Mouse (Mus musculus) MEL (cell line): ENCODE results near the gene Fam193b. TPM values are rescaled to one million over a fixed set of nuclear protein-coding genes. Genes with fewer than 3 reads are reported as not detected.

ENCODE experiments used
- DNase-seq: peaks from one replicate; pipeline ENCODE4 v3.0.0; 2011; ENCODE audit warnings: low read depth, low spot score
- H3K27ac ChIP-seq: 2 replicates; pipeline ENCODE4 v1.5.1; 2012; ENCODE audit warnings: low read depth, mild to moderate bottlenecking, control low read depth, low read length, moderate library complexity; ENCODE audit not compliant: control insufficient read depth
- H3K27me3 ChIP-seq, 2 experiments: fragments of 150-350 bp in 1 of 2; sonication (generic) in 1 of 2; 2 replicates each; pipeline ENCODE4 v1.6.1; 2012; ENCODE audit warnings: low read length in 2 of 2, mild to moderate bottlenecking in 2 of 2, improper control_type of control experiment in 1 of 2, moderate library complexity in 1 of 2; ENCODE audit not compliant: insufficient read depth in 2 of 2, control insufficient read depth in 1 of 2
- H3K36me3 ChIP-seq, 2 experiments: 2 replicates each; pipeline ENCODE4 v1.6.1; 2012 to 2014; ENCODE audit warnings: low read length in 2 of 2, improper control_type of control experiment in 1 of 2, inconsistent platforms in 1 of 2, mild to moderate bottlenecking in 1 of 2; ENCODE audit not compliant: insufficient read depth in 2 of 2, control insufficient read depth in 1 of 2
- H3K4me1 ChIP-seq, 2 experiments: fragments of 150-350 bp in 1 of 2; sonication (generic) in 1 of 2; 2 replicates each; pipeline ENCODE4 v1.6.1; 2012; ENCODE audit warnings: low read length in 2 of 2, improper control_type of control experiment in 1 of 2, mild to moderate bottlenecking in 1 of 2; ENCODE audit not compliant: insufficient read depth in 2 of 2, control insufficient read depth in 1 of 2
- H3K4me3 ChIP-seq, 2 experiments: fragments of 150-350 bp in 1 of 2; sonication (generic) in 1 of 2; 2 replicates each; pipeline ENCODE4 v1.5.1; 2012; ENCODE audit warnings: low read depth in 2 of 2, low read length in 2 of 2, mild to moderate bottlenecking in 2 of 2, moderate library complexity in 2 of 2, control low read depth in 1 of 2, improper control_type of control experiment in 1 of 2; ENCODE audit not compliant: control insufficient read depth in 1 of 2, insufficient read depth in 1 of 2
- H3K79me2 ChIP-seq: 2 replicates; pipeline ENCODE4 v1.6.1; 2012; ENCODE audit warnings: mild to moderate bottlenecking, low read length, moderate library complexity; ENCODE audit not compliant: control insufficient read depth, poor library complexity, insufficient read depth
- H3K9ac ChIP-seq: 2 replicates; pipeline ENCODE4 v1.6.1; 2012; ENCODE audit warnings: low read depth, mild to moderate bottlenecking, control low read depth, low read length, moderate library complexity; ENCODE audit not compliant: control insufficient read depth, poor library complexity, severe bottlenecking
- H3K9me3 ChIP-seq: fragments of 150-350 bp; sonication (generic); replicated peaks from 2 replicates; pipeline ENCODE4 v1.6.1; 2012; ENCODE audit warnings: mild to moderate bottlenecking, low read length, improper control_type of control experiment, moderate library complexity; ENCODE audit not compliant: insufficient read depth
- CHD1 ChIP-seq: IDR thresholded peaks from 2 replicates; pipeline ENCODE4 v1.6.1; 2012; ENCODE audit warnings: low read depth, mild to moderate bottlenecking, inconsistent platforms, low read length, improper control_type of control experiment
- CHD2 ChIP-seq: IDR thresholded peaks from 2 replicates; pipeline ENCODE4 v1.6.1; 2011; ENCODE audit warnings: low read length, improper control_type of control experiment
- CTCF ChIP-seq, 3 experiments: IDR thresholded peaks in 2 of 3; conservative IDR thresholded peaks in 1 of 3; 2 replicates each; pipeline ENCODE4 v1.5.1; 2011 to 2012; ENCODE audit warnings: low read length in 3 of 3, low read depth in 2 of 3, mild to moderate bottlenecking in 2 of 3, improper control_type of control experiment in 1 of 3, inconsistent platforms in 1 of 3, mixed read lengths in 1 of 3, moderate library complexity in 1 of 3; ENCODE audit not compliant: control insufficient read depth in 1 of 3, insufficient read depth in 1 of 3, poor library complexity in 1 of 3, severe bottlenecking in 1 of 3
- E2F4 ChIP-seq: IDR thresholded peaks from 2 replicates; pipeline ENCODE4 v1.6.1; 2011; ENCODE audit warnings: low read depth, low read length, improper control_type of control experiment, borderline replicate concordance
- ELF1 ChIP-seq: IDR thresholded peaks from 2 replicates; pipeline ENCODE4 v1.6.1; 2014; ENCODE audit warnings: low read depth, mild to moderate bottlenecking, inconsistent platforms, low read length, improper control_type of control experiment, moderate library complexity
- EP300 ChIP-seq, 2 experiments: IDR thresholded peaks; 2 replicates each; pipeline ENCODE4 v1.6.1; 2011; ENCODE audit warnings: improper control_type of control experiment in 2 of 2, low read length in 2 of 2, low read depth in 1 of 2, mild to moderate bottlenecking in 1 of 2
- ETS1 ChIP-seq: IDR thresholded peaks from 2 replicates; pipeline ENCODE4 v1.6.1; 2012; ENCODE audit warnings: low read depth, mild to moderate bottlenecking, inconsistent platforms, low read length, improper control_type of control experiment, moderate library complexity
- GABPA ChIP-seq: IDR thresholded peaks from 2 replicates; pipeline ENCODE4 v1.6.1; 2012; ENCODE audit warnings: low read depth, mild to moderate bottlenecking, inconsistent platforms, low read length, improper control_type of control experiment, moderate library complexity
- GATA1 ChIP-seq: IDR thresholded peaks from 2 replicates; pipeline ENCODE4 v1.6.1; 2011; ENCODE audit warnings: low read depth, low read length, improper control_type of control experiment
- HCFC1 ChIP-seq: IDR thresholded peaks from 2 replicates; pipeline ENCODE4 v1.6.1; 2012; ENCODE audit warnings: low read depth, mild to moderate bottlenecking, inconsistent platforms, low read length, improper control_type of control experiment, moderate library complexity
- KAT2A ChIP-seq: conservative IDR thresholded peaks from 2 replicates; pipeline ENCODE4 v1.6.1; 2012; ENCODE audit warnings: low read depth, low read length, improper control_type of control experiment, inconsistent platforms
- MAFK ChIP-seq: IDR thresholded peaks from 2 replicates; pipeline ENCODE4 v1.6.1; 2011; ENCODE audit warnings: low read depth, mild to moderate bottlenecking, low read length, improper control_type of control experiment, borderline replicate concordance
- MAX ChIP-seq: IDR thresholded peaks from 2 replicates; pipeline ENCODE4 v1.6.1; 2011; ENCODE audit warnings: low read length, improper control_type of control experiment
- MAZ ChIP-seq: IDR thresholded peaks from 2 replicates; pipeline ENCODE4 v1.6.1; 2012; ENCODE audit warnings: low read depth, mild to moderate bottlenecking, inconsistent platforms, low read length, improper control_type of control experiment
- MEF2A ChIP-seq: IDR thresholded peaks from 2 replicates; pipeline ENCODE4 v1.6.1; 2014; ENCODE audit warnings: low read depth, mild to moderate bottlenecking, inconsistent platforms, low read length, improper control_type of control experiment; ENCODE audit not compliant: poor library complexity, insufficient replicate concordance, severe bottlenecking; ENCODE audit errors: extremely low read depth
- MXI1 ChIP-seq: IDR thresholded peaks from 2 replicates; pipeline ENCODE4 v1.6.1; 2011; ENCODE audit warnings: mild to moderate bottlenecking, low read depth, low read length, improper control_type of control experiment
- MYB ChIP-seq: IDR thresholded peaks from 2 replicates; pipeline ENCODE4 v1.6.1; 2011; ENCODE audit warnings: mild to moderate bottlenecking, low read depth, low read length, improper control_type of control experiment
- MYC ChIP-seq: IDR thresholded peaks from 2 replicates; pipeline ENCODE4 v1.6.1; 2011; ENCODE audit warnings: low read depth, mild to moderate bottlenecking, low read length, improper control_type of control experiment, moderate library complexity
- NELFE ChIP-seq: IDR thresholded peaks from 2 replicates; pipeline ENCODE4 v1.6.1; 2011; ENCODE audit warnings: low read depth, low read length, improper control_type of control experiment
- NRF1 ChIP-seq: IDR thresholded peaks from 2 replicates; pipeline ENCODE4 v1.6.1; 2014; ENCODE audit warnings: low read depth, mild to moderate bottlenecking, inconsistent platforms, low read length, improper control_type of control experiment, moderate library complexity; ENCODE audit not compliant: poor library complexity, insufficient read depth, severe bottlenecking
- POLR2A ChIP-seq, 2 experiments: IDR thresholded peaks; 2 replicates each; pipeline ENCODE4 v1.6.1; 2011 to 2012; ENCODE audit warnings: low read length in 2 of 2, mild to moderate bottlenecking in 2 of 2, control low read depth in 1 of 2, improper control_type of control experiment in 1 of 2, low read depth in 1 of 2, moderate library complexity in 1 of 2; ENCODE audit not compliant: control insufficient read depth in 1 of 2, insufficient read depth in 1 of 2, poor library complexity in 1 of 2
- POLR2AphosphoS2 ChIP-seq: IDR thresholded peaks from 2 replicates; pipeline ENCODE4 v1.6.1; 2011; ENCODE audit warnings: low read length, improper control_type of control experiment
- POLR2AphosphoS5 ChIP-seq: IDR thresholded peaks from 2 replicates; pipeline ENCODE4 v1.6.1; 2012; ENCODE audit warnings: low read depth, borderline replicate concordance, mild to moderate bottlenecking, inconsistent platforms, low read length, moderate library complexity, mixed read lengths
- RAD21 ChIP-seq: IDR thresholded peaks from 2 replicates; pipeline ENCODE4 v1.6.1; 2011; ENCODE audit warnings: mild to moderate bottlenecking, low read depth, low read length, improper control_type of control experiment
- RCOR1 ChIP-seq: IDR thresholded peaks from 2 replicates; pipeline ENCODE4 v1.6.1; 2012; ENCODE audit warnings: low read depth, mild to moderate bottlenecking, inconsistent platforms, low read length, improper control_type of control experiment
- SIN3A ChIP-seq: IDR thresholded peaks from 2 replicates; pipeline ENCODE4 v1.6.1; 2012; ENCODE audit warnings: low read length, improper control_type of control experiment, inconsistent platforms
- SMC3 ChIP-seq: IDR thresholded peaks from 2 replicates; pipeline ENCODE4 v1.6.1; 2011; ENCODE audit warnings: low read depth, low read length, improper control_type of control experiment
- TBP ChIP-seq: IDR thresholded peaks from 2 replicates; pipeline ENCODE4 v1.8.0; 2011; ENCODE audit warnings: low read depth, low read length, improper control_type of control experiment
- UBTF ChIP-seq: IDR thresholded peaks from 2 replicates; pipeline ENCODE4 v1.6.1; 2012; ENCODE audit warnings: low read depth, mild to moderate bottlenecking, inconsistent platforms, low read length, improper control_type of control experiment, moderate library complexity, borderline replicate concordance; ENCODE audit not compliant: insufficient read depth
- USF1 ChIP-seq: IDR thresholded peaks from 2 replicates; pipeline ENCODE4 v1.6.1; 2014; ENCODE audit warnings: low read depth, mild to moderate bottlenecking, inconsistent platforms, low read length, improper control_type of control experiment, moderate library complexity
- USF2 ChIP-seq, 2 experiments: IDR thresholded peaks; 2 replicates each; pipeline ENCODE4 v1.6.1; 2011 to 2012; ENCODE audit warnings: improper control_type of control experiment in 2 of 2, low read length in 2 of 2, borderline replicate concordance in 1 of 2, inconsistent platforms in 1 of 2, low read depth in 1 of 2, mild to moderate bottlenecking in 1 of 2; ENCODE audit not compliant: insufficient read depth in 1 of 2
- ZC3H11A ChIP-seq: IDR thresholded peaks from 2 replicates; pipeline ENCODE4 v1.6.1; 2012; ENCODE audit warnings: low read depth, mild to moderate bottlenecking, inconsistent platforms, low read length, improper control_type of control experiment
- ZKSCAN1 ChIP-seq: IDR thresholded peaks from 2 replicates; pipeline ENCODE4 v1.6.1; 2012; ENCODE audit warnings: low read depth, mild to moderate bottlenecking, inconsistent platforms, low read length, improper control_type of control experiment, moderate library complexity
- ZMIZ1 ChIP-seq: IDR thresholded peaks from 2 replicates; pipeline ENCODE4 v1.6.1; 2012; ENCODE audit warnings: low read depth, mild to moderate bottlenecking, inconsistent platforms, low read length, improper control_type of control experiment, moderate library complexity
- ZNF384 ChIP-seq: IDR thresholded peaks from 2 replicates; pipeline ENCODE4 v1.6.1; 2012; ENCODE audit warnings: low read depth, mild to moderate bottlenecking, inconsistent platforms, low read length, improper control_type of control experiment
- polyA plus RNA-seq, 2 experiments: library from polyadenylated mRNA; stranded (reverse) in 1 of 2; unstranded in 1 of 2; fragments of >175 nt in 1 of 2; fragments of >200 nt in 1 of 2; gene quantifications; 2 replicates each; pipeline versions ENCODE4 v1.2.1 to v1.2.4; 2012; ENCODE audit warnings: low replicate concordance in 2 of 2, low read depth in 1 of 2; ENCODE audit not compliant: insufficient read length in 2 of 2, insufficient read depth in 1 of 2, missing spikeins in 1 of 2
- total RNA-seq: library from RNA; depleted of rRNA; stranded (reverse); fragments of 300-350 nt; gene quantifications from 2 replicates; pipeline ENCODE4 v1.2.3, GENCODE M21; 2012; rRNA removed

The Fam193b gene
- total RNA-seq (11.7 and 11.9 TPM in 2 replicates), polyA plus RNA-seq (10 to 100 TPM in 1 of 2 experiments, not detected in 1; 38.7 TPM)

- Histone ChIP-seq H3K4me1 (peaks cover 0 to 17% of the 10 kb centered on the region in 2 experiments; a peak in 3 of 4 replicates), H3K9me3 (no peaks in the 10 kb centered on the region), H3K27ac (peak within 1 kb of the TSS; percentile 47), H3K27me3 (no peaks in the 10 kb centered on the region), H3K36me3 (peaks cover 3 to 13% of the 10 kb centered on the region in 2 experiments; a peak in 2 of 4 replicates), H3K79me2 (peaks cover 16% of the 10 kb centered on the region), H3K4me3 (peak within 1 kb of the TSS; percentile 97 to 99), H3K9ac (peak within 1 kb of the TSS; percentile 98)
- DNase-seq: peak; percentile 93
- TF ChIP-seq CHD2 (peak; percentile 37), USF1 (peak; percentile 29; the same call in 1 of the 2 replicates), MYC (no peak), ZMIZ1 (no peak), USF2 (IDR thresholded peaks at IDR 0.05; ENCODE audit: borderline replicate concordance in 1 of 2, insufficient read depth in 1 of 2, low read depth in 1 of 2, low read length in 2 of 2) (no peak), ETS1 (no peak), POLR2AphosphoS5 (no peak), MEF2A (no peak), RAD21 (no peak), POLR2AphosphoS2 (no peak), CHD1 (no peak), NRF1 (peak; percentile 76), ZNF384 (no peak), EP300 (IDR thresholded peaks at IDR 0.05; ENCODE audit: low read depth in 1 of 2, low read length in 2 of 2) (no peak), MYB (no peak), RCOR1 (no peak; the same call in 1 of the 2 replicates), GABPA (no peak), SMC3 (no peak), MXI1 (no peak; the same call in 1 of the 2 replicates), TBP (0 out of 2 replicates have a peak, but pooled peaks have one; percentile 36), GATA1 (no peak), ZC3H11A (no peak), CTCF (IDR thresholded peaks at IDR 0.05 in 2 of 3, conservative IDR thresholded peaks at IDR 0.05 in 1 of 3; ENCODE audit: control insufficient read depth in 1 of 3, insufficient read depth in 1 of 3, low read depth in 2 of 3, low read length in 3 of 3, poor library complexity in 1 of 3, severe bottlenecking in 1 of 3) (no peak), SIN3A (peak; percentile 57), MAZ (peak; percentile 78; the same call in 1 of the 2 replicates), UBTF (no peak), NELFE (peak; percentile 45), HCFC1 (peak; percentile 95), ELF1 (0 out of 2 replicates have a peak, but pooled peaks have one; percentile 23), KAT2A (peak; percentile 85), POLR2A (IDR thresholded peaks at IDR 0.05; ENCODE audit: control insufficient read depth in 1 of 2, insufficient read depth in 1 of 2, low read depth in 1 of 2, low read length in 2 of 2, poor library complexity in 1 of 2) (peak; percentile 53 to 72; a peak in 3 of 4 replicates), ZKSCAN1 (no peak), MAX (no peak), E2F4 (no peak), MAFK (no peak)
Observed at GRCm38 (mm10) chr13:55571027-55571751, at the start of gene Fam193b. Gene Fam193b (minus strand): TSS chr13:55571120.
